Mouse (Mus musculus): ENCODE measurements at regions not wholly inside any gene's neighbourhood (a gene's known extent, or its start where the extent isn't known, plus 50 kb on each side); places are given as distances from the start of the nearest gene placed in this dataset.

GRCm38 (mm10) chr17:10078536-10079319 lies 240.9 kb downstream of the Qk start:
- TF ChIP-seq CTCF (IDR thresholded peaks at IDR 0.05; ENCODE audit: low read depth, low read length) = no peak
- TF ChIP-seq POLR2A (IDR thresholded peaks at IDR 0.05; ENCODE audit: borderline replicate concordance, low read depth, low read length) = no peak
